Mouse (Mus musculus): Measurements from ENCODE around the gene Gm11595. TPM values are rescaled to one million over a fixed set of nuclear protein-coding genes. Genes with fewer than 3 reads are reported as not detected.
"Not testable (repeated sequence)": the region's sequence is repeated elsewhere in the genome, so short reads cannot be mapped to it uniquely, and the experiment has no call there.

Gene Gm11595
- polyA plus RNA-seq (2015; fragmentation: Nextera tagmentation; extraction: Ambion mirVana) = not detected in 2 replicates

- not testable (repeated sequence) for H3K27me3 ChIP-seq; H3K9me3 ChIP-seq; H3K4me3 ChIP-seq; H3K9ac ChIP-seq; ATAC-seq (ENCODE audit: low FRiP score, low read depth); H3K4me2 ChIP-seq (replicated peaks); H3K4me1 ChIP-seq; H3K36me3 ChIP-seq; H3K27ac ChIP-seq
Measured at GRCm38 (mm10) chr11:99772813-99773212, at the start of gene Gm11595. Gm11595 (minus strand) TSS chr11:99772913.

GRCm38 (mm10) chr11:99815566-99815965 lies 42.9 kb upstream of the Gm11595 start, which contains the start of gene Gm11564:
Gm11564 (minus strand) TSS chr11:99815666.
- H3K4me1 ChIP-seq; H3K4me2 ChIP-seq (replicated peaks); H3K36me3 ChIP-seq; ATAC-seq (ENCODE audit: low FRiP score, low read depth); H3K9ac ChIP-seq; H3K4me3 ChIP-seq; H3K27ac ChIP-seq; H3K9me3 ChIP-seq; H3K27me3 ChIP-seq: not testable (repeated sequence)
- WGBS = 82% methylated on average over 2 of the region's 2 CpGs

- H3K4me2 ChIP-seq (replicated peaks); H3K4me3 ChIP-seq; ATAC-seq (ENCODE audit: low FRiP score, low read depth): not testable (repeated sequence)
Measured at GRCm38 (mm10) chr11:99809792-99810191, 37.1 kb upstream of the Gm11595 start, which contains the start of gene Krtap4-13. Krtap4-13 (minus strand) TSS chr11:99809892.

GRCm38 (mm10) chr11:99804346-99804745 lies 31.6 kb upstream of the Gm11595 start, which contains the start of gene Gm11554:
Gm11554 (minus strand) TSS chr11:99804446.
- not testable (repeated sequence) for H3K9ac ChIP-seq; H3K27me3 ChIP-seq; H3K4me3 ChIP-seq; H3K36me3 ChIP-seq; H3K4me1 ChIP-seq; ATAC-seq (ENCODE audit: low FRiP score, low read depth); H3K9me3 ChIP-seq; H3K27ac ChIP-seq; H3K4me2 ChIP-seq (replicated peaks)
- no CpG with 5 or more reads among the region's 1 CpGs for WGBS

More at GRCm38 (mm10) chr11:99809792-99810191, 37.1 kb upstream of the Gm11595 start, which contains the start of gene Krtap4-13:
- H3K27ac ChIP-seq, H3K4me1 ChIP-seq, H3K27me3 ChIP-seq, H3K36me3 ChIP-seq, H3K9ac ChIP-seq, H3K9me3 ChIP-seq: not testable (repeated sequence)

- not testable (repeated sequence) for H3K4me3 ChIP-seq; H3K27me3 ChIP-seq; H3K27ac ChIP-seq; H3K4me2 ChIP-seq (replicated peaks); H3K36me3 ChIP-seq; ATAC-seq (ENCODE audit: low FRiP score, low read depth); H3K9ac ChIP-seq; H3K4me1 ChIP-seq; H3K9me3 ChIP-seq
- no CpG with 5 or more reads among the region's 1 CpGs for WGBS
Measured at GRCm38 (mm10) chr11:99798832-99799231, 26.1 kb upstream of the Gm11595 start, which contains the start of gene Gm11569. Gm11569 (minus strand) TSS chr11:99798932.

- Histone ChIP-seq H3K27ac (no peak within 1 kb of the TSS), H3K4me3 (no peak within 1 kb of the TSS), H3K27me3 (no peaks in the 10 kb centered on the region), H3K9ac (no peak within 1 kb of the TSS), H3K9me3 (no peaks in the 10 kb centered on the region), H3K4me1 (no peaks in the 10 kb centered on the region), H3K4me2 (replicated peaks) (no peak within 1 kb of the TSS), H3K36me3 (no peaks in the 10 kb centered on the region)
- no peak for ATAC-seq (ENCODE audit: low FRiP score, low read depth)
- 82% methylated on average over 2 of the region's 2 CpGs for WGBS
Measured at GRCm38 (mm10) chr11:99793367-99793766, 20.7 kb upstream of the Gm11595 start, which contains the start of gene Gm11596. Gm11596 (minus strand) TSS chr11:99793467.

- H3K27me3 ChIP-seq; H3K4me3 ChIP-seq; ATAC-seq (ENCODE audit: low FRiP score, low read depth); H3K9me3 ChIP-seq; H3K9ac ChIP-seq; H3K4me1 ChIP-seq; H3K27ac ChIP-seq; H3K36me3 ChIP-seq; H3K4me2 ChIP-seq (replicated peaks): not testable (repeated sequence)
Measured at GRCm38 (mm10) chr11:99784900-99785299, 12.2 kb upstream of the Gm11595 start, which contains the start of gene Krtap4-9. Krtap4-9 (plus strand) TSS chr11:99785200.

- Histone ChIP-seq H3K4me3 (no peak within 1 kb of the TSS), H3K36me3 (no peaks in the 10 kb centered on the region), H3K4me1 (no peaks in the 10 kb centered on the region), H3K4me2 (replicated peaks) (no peak within 1 kb of the TSS), H3K9me3 (no peaks in the 10 kb centered on the region), H3K27me3 (peaks cover 3% of the 10 kb centered on the region; the same call in 1 of the 2 replicates), H3K27ac (no peak within 1 kb of the TSS), H3K9ac (no peak within 1 kb of the TSS)
- 93% methylated on average over 2 of the region's 2 CpGs for WGBS
- ATAC-seq (ENCODE audit: low FRiP score, low read depth) = no peak
Measured at GRCm38 (mm10) chr11:99780604-99781003, 7.9 kb upstream of the Gm11595 start, which contains the start of gene Krtap4-8. Krtap4-8 (minus strand) TSS chr11:99780704.

GRCm38 (mm10) chr11:99778401-99778800 lies 5.7 kb upstream of the Gm11595 start:
- Histone ChIP-seq H3K9ac (no peak overlapping the region), H3K4me2 (replicated peaks) (no peak overlapping the region)
- ATAC-seq (ENCODE audit: low FRiP score, low read depth) = no peak

GRCm38 (mm10) chr11:99768410-99768809 lies 4.3 kb downstream of the Gm11595 start:
- WGBS = 76% methylated on average over 2 of the region's 2 CpGs
- no peak overlapping the region for H3K27ac ChIP-seq
- H3K36me3 ChIP-seq = no peaks in the 10 kb centered on the region
- H3K9ac ChIP-seq = no peak overlapping the region
- no peaks in the 10 kb centered on the region for H3K9me3 ChIP-seq
- no peak overlapping the region for H3K4me3 ChIP-seq
- no peak overlapping the region for H3K4me2 ChIP-seq (replicated peaks)
- H3K27me3 ChIP-seq = no peaks in the 10 kb centered on the region
- no peaks in the 10 kb centered on the region for H3K4me1 ChIP-seq
- ATAC-seq (ENCODE audit: low FRiP score, low read depth) = no peak

More at GRCm38 (mm10) chr11:99778401-99778800, 5.7 kb upstream of the Gm11595 start:
- no peak overlapping the region for H3K4me3 ChIP-seq
- no peaks in the 10 kb centered on the region for H3K4me1 ChIP-seq
- 63% methylated on average over 7 of the region's 7 CpGs for WGBS
- H3K27me3 ChIP-seq = peaks cover 3% of the 10 kb centered on the region; the same call in 1 of the 2 replicates
- no peaks in the 10 kb centered on the region for H3K9me3 ChIP-seq
- no peaks in the 10 kb centered on the region for H3K36me3 ChIP-seq
- no peak overlapping the region for H3K27ac ChIP-seq

- 88% methylated on average over 1 of the region's 1 CpGs for WGBS
Measured at GRCm38 (mm10) chr11:99758877-99759276, 13.8 kb downstream of the Gm11595 start.

GRCm38 (mm10) chr11:99743985-99744384 lies 28.7 kb downstream of the Gm11595 start:
- no peak overlapping the region for H3K9ac ChIP-seq
- 77% methylated on average over 3 of the region's 3 CpGs for WGBS
- H3K4me2 ChIP-seq (replicated peaks) = no peak overlapping the region
- H3K4me1 ChIP-seq = no peaks in the 10 kb centered on the region
- no peak overlapping the region for H3K4me3 ChIP-seq
- no peaks in the 10 kb centered on the region for H3K9me3 ChIP-seq
- no peak for ATAC-seq (ENCODE audit: low FRiP score, low read depth)
- no peaks in the 10 kb centered on the region for H3K36me3 ChIP-seq
- no peak overlapping the region for H3K27ac ChIP-seq
- no peaks in the 10 kb centered on the region for H3K27me3 ChIP-seq

More at GRCm38 (mm10) chr11:99758877-99759276, 13.8 kb downstream of the Gm11595 start:
- ATAC-seq (ENCODE audit: low FRiP score, low read depth) = no peak
- no peak overlapping the region for H3K27ac ChIP-seq
- no peak overlapping the region for H3K4me2 ChIP-seq (replicated peaks)
- H3K27me3 ChIP-seq = no peaks in the 10 kb centered on the region
- no peak overlapping the region for H3K9ac ChIP-seq
- no peaks in the 10 kb centered on the region for H3K36me3 ChIP-seq
- 0 out of 2 replicates have a peak, but pooled peaks cover 7% of the 10 kb centered on the region for H3K9me3 ChIP-seq
- H3K4me1 ChIP-seq = no peaks in the 10 kb centered on the region
- H3K4me3 ChIP-seq = no peak overlapping the region

- H3K36me3 ChIP-seq = no peaks in the 10 kb centered on the region
- H3K4me3 ChIP-seq = no peak within 1 kb of the TSS
- ATAC-seq (ENCODE audit: low FRiP score, low read depth) = no peak
- no peak within 1 kb of the TSS for H3K9ac ChIP-seq
- H3K4me1 ChIP-seq = no peaks in the 10 kb centered on the region
- H3K4me2 ChIP-seq (replicated peaks) = no peak within 1 kb of the TSS
- WGBS = 49% methylated on average over 2 of the region's 2 CpGs
- H3K27ac ChIP-seq = no peak within 1 kb of the TSS
- no peaks in the 10 kb centered on the region for H3K9me3 ChIP-seq
- no peaks in the 10 kb centered on the region for H3K27me3 ChIP-seq
Measured at GRCm38 (mm10) chr11:99734190-99734589, 38.5 kb downstream of the Gm11595 start, which contains the start of gene Gm14180. Gm14180 (minus strand) TSS chr11:99734290.

Measured in limb, embryonic 13.5 days (tissue).